Mouse (Mus musculus) liver, embryonic 12.5 days (tissue): ENCODE measurements at regions not wholly inside any gene's neighbourhood (a gene's known extent, or its start where the extent isn't known, plus 50 kb on each side); places are given as distances from the start of the nearest gene placed in this dataset.
"Not testable (repeated sequence)": the region's sequence is repeated elsewhere in the genome, so short reads cannot be mapped to it uniquely, and the experiment has no call there.

Experiments
- ATAC-seq: fragments of 200-750 bp; cut with Nextera tagmentation; 2 replicates; pipeline ENCODE4 v1.8.0; 2017; ENCODE audit warnings: moderate number of reproducible peaks, mild to moderate bottlenecking, moderate library complexity
- H3K27ac ChIP-seq: fragments of 300-500 bp; sonication (generic); 2 replicates; pipeline ENCODE4 v1.5.1; 2016; ENCODE audit warnings: mild to moderate bottlenecking
- H3K27me3 ChIP-seq: fragments of 300-500 bp; sonication (generic); replicated peaks from 2 replicates; pipeline ENCODE4 v1.6.1; 2016; ENCODE audit warnings: mild to moderate bottlenecking, moderate library complexity
- H3K36me3 ChIP-seq: fragments of 300-500 bp; sonication (generic); 2 replicates; pipeline ENCODE4 v1.6.1; 2016; ENCODE audit warnings: mild to moderate bottlenecking, moderate library complexity
- H3K4me1 ChIP-seq: fragments of 300-500 bp; sonication (generic); 2 replicates; pipeline ENCODE4 v1.6.1; 2016
- H3K4me2 ChIP-seq: fragments of 300-500 bp; sonication (generic); 2 replicates; pipeline ENCODE4 v1.6.1; 2016; ENCODE audit warnings: mild to moderate bottlenecking, moderate library complexity
- H3K4me3 ChIP-seq: fragments of 300-500 bp; sonication (generic); 2 replicates; pipeline ENCODE4 v1.5.1; 2016; ENCODE audit warnings: mild to moderate bottlenecking, moderate library complexity
- H3K9ac ChIP-seq: fragments of 300-500 bp; sonication (generic); 2 replicates; pipeline ENCODE4 v1.6.1; 2016; ENCODE audit warnings: mild to moderate bottlenecking, moderate library complexity
- H3K9me3 ChIP-seq: fragments of 300-500 bp; sonication (generic); replicated peaks from 2 replicates; pipeline ENCODE4 v1.6.1; 2016; ENCODE audit warnings: mild to moderate bottlenecking, moderate library complexity
- WGBS: fragments of 180-500 bp; shearing (Covaris S2); methylation state at CpG from one replicate; pipeline ENCODE4 v1.1.7; 2016; ENCODE audit not compliant: insufficient replicate concordance; 5-methylcytosine and 5-hydroxymethylcytosine counted together

DNA sequence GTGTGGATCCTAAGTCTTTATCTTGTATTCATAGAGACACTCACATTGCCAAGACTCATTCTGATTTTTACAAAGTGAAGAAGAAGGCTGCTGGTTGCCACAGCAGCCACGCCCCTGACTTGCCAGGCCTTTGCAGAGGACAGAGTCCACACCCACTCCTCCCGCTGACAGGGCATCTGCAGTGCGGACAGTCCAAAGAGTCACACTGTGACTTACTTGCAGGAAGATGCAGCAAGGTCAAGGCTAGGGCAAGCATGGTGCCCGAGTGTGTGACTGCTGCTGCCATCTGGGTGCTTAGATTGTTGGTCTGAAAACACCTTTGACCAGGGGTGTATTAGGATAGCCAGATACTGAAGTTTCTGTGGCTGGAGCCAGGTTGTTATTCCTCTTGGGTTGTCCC, 252.1 kb downstream of the Fgf9 start:
- no peaks in the 10 kb centered on the region for H3K27me3 ChIP-seq
- no peak for ATAC-seq
- H3K4me2 ChIP-seq = no peak overlapping the region
- H3K9me3 ChIP-seq = no peaks in the 10 kb centered on the region; the same call in 1 of the 2 replicates
- no peak overlapping the region for H3K27ac ChIP-seq
- no peaks in the 10 kb centered on the region for H3K36me3 ChIP-seq
- no peaks in the 10 kb centered on the region for H3K4me1 ChIP-seq
- H3K4me3 ChIP-seq = no peak overlapping the region
- no peak overlapping the region for H3K9ac ChIP-seq
- 53% methylated on average over 4 of the region's 4 CpGs for WGBS

DNA sequence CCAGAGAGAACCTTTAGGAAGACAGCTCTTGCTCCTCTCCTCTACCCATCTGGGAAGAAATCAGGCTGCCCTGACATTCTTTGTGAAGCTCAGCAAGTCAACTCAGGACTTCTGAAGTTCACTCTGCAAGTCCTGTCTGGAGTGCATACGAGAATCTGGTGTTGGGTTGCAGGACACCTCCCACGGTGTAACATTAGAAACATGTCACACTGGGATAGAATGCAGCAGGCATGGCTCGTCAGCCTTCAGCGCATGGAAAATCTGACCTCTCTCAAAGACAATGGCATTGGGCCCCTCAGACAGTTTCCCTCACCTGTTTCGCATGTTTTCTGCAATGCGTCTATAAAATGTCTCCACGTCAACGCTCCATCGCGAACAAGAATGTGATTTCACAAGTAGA, 251.5 kb downstream of the Fgf9 start:
- Histone ChIP-seq H3K36me3 (no peaks in the 10 kb centered on the region), H3K4me1 (no peaks in the 10 kb centered on the region), H3K4me3 (no peak overlapping the region), H3K9me3 (no peaks in the 10 kb centered on the region; the same call in 1 of the 2 replicates), H3K4me2 (no peak overlapping the region), H3K27ac (no peak overlapping the region), H3K27me3 (no peaks in the 10 kb centered on the region), H3K9ac (no peak overlapping the region)
- 85% methylated on average over 10 of the region's 10 CpGs for WGBS
- no peak for ATAC-seq

DNA sequence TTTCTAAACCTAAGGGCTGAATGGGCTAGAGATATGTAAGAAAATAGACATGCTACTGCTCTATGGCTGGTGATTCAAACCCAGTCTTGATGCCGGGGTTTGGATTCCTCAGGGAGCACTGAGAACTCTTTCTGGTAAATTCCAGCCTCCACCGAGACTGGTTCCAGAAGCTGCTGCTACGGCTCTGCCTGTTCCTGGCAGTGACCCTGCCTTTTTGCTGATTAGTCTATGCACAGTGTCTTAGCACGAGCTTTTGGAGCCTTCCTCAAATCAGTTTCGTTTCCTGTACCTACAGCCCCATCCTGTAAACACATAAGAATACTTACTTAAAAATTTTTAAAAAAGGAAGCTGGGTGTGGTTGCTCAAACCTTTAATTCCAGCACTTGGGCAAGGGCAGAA, 250.9 kb downstream of the Fgf9 start:
- H3K9me3 ChIP-seq = no peaks in the 10 kb centered on the region; the same call in 1 of the 2 replicates
- no peak overlapping the region for H3K4me2 ChIP-seq
- no peaks in the 10 kb centered on the region for H3K4me1 ChIP-seq
- H3K27ac ChIP-seq = no peak overlapping the region
- H3K4me3 ChIP-seq = no peak overlapping the region
- no peak for ATAC-seq
- WGBS = 50% methylated on average over 5 of the region's 5 CpGs
- H3K27me3 ChIP-seq = no peaks in the 10 kb centered on the region
- no peaks in the 10 kb centered on the region for H3K36me3 ChIP-seq
- no peak overlapping the region for H3K9ac ChIP-seq

DNA sequence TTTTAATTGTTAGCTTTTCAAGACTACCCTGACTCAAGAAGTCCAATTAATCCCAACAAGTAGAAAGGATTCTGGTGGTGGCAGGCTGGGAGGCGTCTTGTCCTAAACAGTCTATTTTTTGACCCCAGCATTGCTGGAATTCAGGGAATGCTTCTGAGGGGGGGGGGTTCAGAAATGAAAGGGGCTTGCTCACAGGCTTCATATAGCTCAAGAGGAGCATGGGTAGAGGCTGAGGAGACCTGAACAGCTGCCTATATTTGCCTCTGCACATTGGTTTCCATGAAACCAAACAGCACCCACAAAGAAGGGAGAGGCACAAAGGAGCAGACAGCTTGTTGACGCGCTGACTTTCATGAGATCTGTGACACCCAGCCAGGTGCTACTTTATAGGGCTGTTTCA, 247.3 kb downstream of the Fgf9 start:
- Histone ChIP-seq H3K4me2 (no peak overlapping the region), H3K27ac (no peak overlapping the region), H3K4me3 (no peak overlapping the region), H3K4me1 (no peaks in the 10 kb centered on the region), H3K9ac (no peak overlapping the region), H3K9me3 (no peaks in the 10 kb centered on the region), H3K36me3 (no peaks in the 10 kb centered on the region), H3K27me3 (no peaks in the 10 kb centered on the region)
- WGBS = 74% methylated on average over 3 of the region's 3 CpGs
- ATAC-seq = no peak

DNA sequence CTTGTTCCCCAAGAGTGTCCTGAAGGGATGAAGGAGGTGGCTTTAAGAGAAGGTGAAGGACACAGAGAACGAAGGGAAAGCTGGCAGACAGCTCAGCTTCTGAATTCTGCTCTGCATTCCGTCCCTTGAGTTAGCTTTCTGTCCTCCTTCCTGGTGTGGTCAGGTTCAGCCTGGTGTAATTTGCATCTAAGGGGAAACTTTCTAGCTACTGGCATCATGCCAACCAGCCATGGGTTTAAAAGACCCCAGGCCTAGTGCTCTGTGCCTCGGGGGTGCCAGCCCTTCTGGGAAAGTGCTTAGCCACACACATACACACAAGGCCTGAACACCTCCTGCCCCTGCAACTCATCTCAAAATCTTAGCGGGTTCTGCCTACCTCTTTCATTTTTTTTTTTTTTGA, 246.9 kb downstream of the Fgf9 start:
- Histone ChIP-seq H3K9me3 (no peaks in the 10 kb centered on the region), H3K27me3 (no peaks in the 10 kb centered on the region), H3K27ac (no peak overlapping the region), H3K4me1 (no peaks in the 10 kb centered on the region), H3K4me3 (no peak overlapping the region), H3K36me3 (no peaks in the 10 kb centered on the region), H3K9ac (no peak overlapping the region), H3K4me2 (no peak overlapping the region)
- ATAC-seq = no peak
- 53% methylated on average over 4 of the region's 4 CpGs for WGBS

DNA sequence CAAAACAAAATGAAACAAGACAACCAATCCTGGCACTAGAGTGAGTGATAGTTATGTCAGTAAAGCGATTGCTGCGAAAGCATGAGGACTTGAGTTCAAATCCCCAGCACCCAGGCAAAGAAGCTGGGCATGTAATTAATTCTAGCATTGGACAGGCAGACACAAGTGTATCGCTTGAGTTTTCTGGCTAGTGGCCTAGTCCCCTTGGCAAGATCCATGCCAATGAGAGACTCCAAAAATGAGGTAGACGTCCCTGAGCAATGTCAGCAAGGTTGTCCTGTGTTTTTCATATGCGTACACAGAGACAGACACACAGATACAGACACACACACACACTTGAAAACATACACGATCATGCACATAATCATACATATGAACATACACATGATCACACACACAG, 237.3 kb downstream of the Fgf9 start:
- 74% methylated on average over 6 of the region's 6 CpGs for WGBS
- Histone ChIP-seq H3K9ac (no peak overlapping the region), H3K4me3 (no peak overlapping the region), H3K9me3 (no peaks in the 10 kb centered on the region), H3K4me1 (no peaks in the 10 kb centered on the region), H3K36me3 (no peaks in the 10 kb centered on the region), H3K27me3 (no peaks in the 10 kb centered on the region), H3K27ac (no peak overlapping the region), H3K4me2 (no peak overlapping the region)
- no peak for ATAC-seq

DNA sequence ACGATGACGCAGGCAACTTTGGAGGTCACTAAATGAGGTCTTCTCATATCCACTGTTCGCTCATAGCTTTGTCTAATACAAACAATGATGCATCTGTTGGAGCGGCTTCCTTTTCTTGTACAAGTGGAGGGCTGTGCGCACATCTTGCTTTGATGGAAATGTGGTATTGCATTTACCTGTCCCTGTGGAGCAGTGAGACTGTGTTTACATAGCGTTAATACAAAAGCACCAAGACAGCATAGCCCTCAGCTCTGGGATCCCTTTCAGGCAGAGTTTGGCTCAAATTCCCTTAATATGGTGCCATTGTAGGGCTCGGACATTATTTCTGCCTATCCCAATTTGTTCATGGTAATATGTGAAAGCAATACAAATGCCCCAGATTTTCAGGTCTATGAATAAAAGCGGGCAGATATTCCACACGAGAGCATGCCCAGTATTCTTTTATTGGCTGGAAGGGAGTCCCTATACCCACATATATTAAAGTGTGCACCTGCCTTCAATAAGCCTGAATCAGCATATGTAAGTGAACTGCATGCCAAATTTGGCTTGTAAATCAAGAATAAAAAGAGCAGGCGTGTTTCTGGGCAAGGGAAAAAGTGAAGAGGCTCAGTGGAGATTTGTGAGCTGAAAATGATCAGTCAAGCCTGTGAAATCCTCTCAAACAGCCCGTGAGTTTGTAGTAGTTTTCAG, 236.6 kb downstream of the Fgf9 start:
- H3K4me3 ChIP-seq = no peak overlapping the region
- H3K4me2 ChIP-seq = no peak overlapping the region
- H3K36me3 ChIP-seq = no peaks in the 10 kb centered on the region
- ATAC-seq = no peak
- no peaks in the 10 kb centered on the region for H3K27me3 ChIP-seq
- no peaks in the 10 kb centered on the region for H3K9me3 ChIP-seq
- WGBS = 62% methylated on average over 11 of the region's 11 CpGs
- no peak overlapping the region for H3K9ac ChIP-seq
- no peak overlapping the region for H3K27ac ChIP-seq
- no peaks in the 10 kb centered on the region for H3K4me1 ChIP-seq

DNA sequence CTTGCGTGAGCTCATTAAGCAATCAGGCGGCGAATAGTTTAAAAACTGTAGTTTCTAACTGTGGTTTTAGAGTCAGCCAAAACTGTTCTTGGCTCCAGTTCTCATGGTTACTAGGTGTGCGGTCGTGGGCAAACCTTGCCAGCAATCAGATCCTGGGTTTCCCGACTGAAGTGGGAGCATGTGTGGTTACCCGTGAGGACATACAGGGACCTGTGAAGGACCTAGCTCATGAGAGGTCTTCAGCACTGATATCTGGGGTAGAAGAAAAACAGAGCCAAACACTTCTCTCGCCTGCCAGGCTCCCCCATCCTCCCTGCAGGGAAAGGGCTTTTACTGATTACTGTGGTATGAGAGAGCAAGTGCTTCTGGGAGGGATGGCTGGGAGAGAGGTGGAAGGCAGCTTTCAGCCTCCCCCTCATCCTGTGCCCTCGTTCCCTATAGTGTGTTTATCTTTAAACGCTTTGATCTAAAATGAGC, 230.1 kb downstream of the Fgf9 start:
- WGBS = 48% methylated on average over 10 of the region's 10 CpGs
- ATAC-seq = no peak

DNA sequence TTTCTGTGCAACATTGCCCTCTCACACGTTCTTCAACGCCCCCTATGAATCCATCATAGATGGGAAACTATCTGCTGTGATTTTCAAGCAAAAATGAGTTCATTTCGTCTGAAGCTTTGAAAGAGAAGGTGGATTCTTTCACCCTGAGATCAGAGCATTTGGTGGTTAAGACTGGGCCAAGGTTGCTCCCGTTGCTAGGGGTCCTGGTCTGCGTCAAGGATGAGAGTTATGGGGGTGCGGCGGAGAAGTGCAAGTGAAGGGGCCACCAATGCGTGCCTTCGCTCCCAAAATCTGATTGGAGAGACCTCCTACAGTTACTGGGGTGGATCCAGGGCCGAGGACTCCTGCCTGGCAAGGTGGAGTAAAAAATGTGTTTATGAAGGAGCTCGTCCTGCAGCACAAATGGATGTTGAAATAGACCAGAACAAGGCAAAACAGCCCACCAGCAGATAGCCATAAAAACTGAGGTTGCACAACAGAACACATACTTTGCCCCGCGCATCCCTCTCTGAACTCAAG, 215.7 kb downstream of the Fgf9 start:
- Histone ChIP-seq H3K9ac (no peak overlapping the region), H3K9me3 (no peaks in the 10 kb centered on the region), H3K27me3 (no peaks in the 10 kb centered on the region), H3K27ac (no peak overlapping the region), H3K4me1 (no peaks in the 10 kb centered on the region), H3K4me3 (no peak overlapping the region), H3K4me2 (no peak overlapping the region), H3K36me3 (no peaks in the 10 kb centered on the region)
- ATAC-seq = no peak
- WGBS = 66% methylated on average over 13 of the region's 13 CpGs

More for the DNA sequence above, 230.1 kb downstream of the Fgf9 start:
- H3K9ac ChIP-seq = no peak overlapping the region
- H3K9me3 ChIP-seq = no peaks in the 10 kb centered on the region
- H3K27ac ChIP-seq = no peak overlapping the region
- no peak overlapping the region for H3K4me3 ChIP-seq
- no peaks in the 10 kb centered on the region for H3K36me3 ChIP-seq
- H3K4me1 ChIP-seq = no peaks in the 10 kb centered on the region
- H3K27me3 ChIP-seq = no peaks in the 10 kb centered on the region
- H3K4me2 ChIP-seq = no peak overlapping the region

DNA sequence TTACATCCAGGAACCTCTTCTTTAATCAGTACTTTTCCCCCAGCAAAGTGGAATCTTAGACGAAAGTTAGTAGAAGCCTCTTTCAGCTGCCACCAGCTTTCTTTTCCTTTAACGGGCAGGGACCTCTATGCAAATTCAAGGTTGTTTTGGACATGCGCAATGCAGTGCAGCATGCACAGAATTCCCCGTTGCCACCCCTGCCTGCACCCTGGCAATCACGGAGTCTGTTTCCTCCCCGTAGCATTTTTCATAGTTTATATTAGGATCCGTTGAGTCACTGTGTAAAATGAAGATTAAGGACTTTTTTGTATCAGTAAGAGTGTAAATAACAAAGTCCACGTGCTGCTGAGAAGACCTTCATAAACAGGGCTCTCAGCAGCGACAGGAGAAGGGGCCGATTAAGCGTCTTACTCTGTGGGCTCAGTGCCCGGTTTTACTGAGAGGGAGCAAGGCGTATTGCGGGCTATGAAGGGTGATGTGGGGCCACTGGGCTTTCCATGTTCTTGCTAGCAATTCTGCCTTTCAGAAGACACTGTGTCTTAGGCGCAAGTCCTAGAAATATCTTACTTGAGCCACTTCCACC, 212.5 kb downstream of the Fgf9 start:
- 69% methylated on average over 15 of the region's 15 CpGs for WGBS
- H3K4me2 ChIP-seq = no peak overlapping the region

DNA sequence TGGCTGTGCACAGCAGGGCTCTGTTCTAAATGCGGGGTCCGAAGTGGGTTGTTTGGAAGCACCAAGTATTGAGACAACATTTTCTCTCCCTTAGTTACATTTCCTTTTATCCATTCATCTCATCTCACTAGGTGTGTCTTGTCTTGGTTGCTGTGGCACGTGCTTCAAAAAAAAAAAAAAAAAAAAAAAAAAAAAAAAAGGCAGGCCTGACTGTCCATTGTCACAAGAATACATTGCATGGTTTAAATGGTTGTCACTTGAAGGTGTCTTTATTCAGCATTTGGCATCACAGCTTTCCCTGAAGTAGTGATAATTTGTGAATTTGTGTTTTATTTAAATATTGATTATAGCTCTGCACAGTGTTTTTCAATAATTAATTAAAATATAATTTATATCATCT, 211.9 kb downstream of the Fgf9 start:
- H3K4me1 ChIP-seq = no peaks in the 10 kb centered on the region
- no peak overlapping the region for H3K4me2 ChIP-seq
- no peaks in the 10 kb centered on the region for H3K9me3 ChIP-seq
- H3K36me3 ChIP-seq = no peaks in the 10 kb centered on the region
- H3K27me3 ChIP-seq = no peaks in the 10 kb centered on the region
- ATAC-seq = no peak
- WGBS = 65% methylated on average over 3 of the region's 3 CpGs
- H3K27ac ChIP-seq = no peak overlapping the region
- H3K4me3 ChIP-seq = no peak overlapping the region
- H3K9ac ChIP-seq = no peak overlapping the region

More for the DNA sequence above, 212.5 kb downstream of the Fgf9 start:
- no peaks in the 10 kb centered on the region for H3K36me3 ChIP-seq
- no peak for ATAC-seq
- no peak overlapping the region for H3K4me3 ChIP-seq
- H3K9me3 ChIP-seq = no peaks in the 10 kb centered on the region
- no peak overlapping the region for H3K9ac ChIP-seq
- no peak overlapping the region for H3K27ac ChIP-seq
- H3K4me1 ChIP-seq = no peaks in the 10 kb centered on the region
- no peaks in the 10 kb centered on the region for H3K27me3 ChIP-seq

DNA sequence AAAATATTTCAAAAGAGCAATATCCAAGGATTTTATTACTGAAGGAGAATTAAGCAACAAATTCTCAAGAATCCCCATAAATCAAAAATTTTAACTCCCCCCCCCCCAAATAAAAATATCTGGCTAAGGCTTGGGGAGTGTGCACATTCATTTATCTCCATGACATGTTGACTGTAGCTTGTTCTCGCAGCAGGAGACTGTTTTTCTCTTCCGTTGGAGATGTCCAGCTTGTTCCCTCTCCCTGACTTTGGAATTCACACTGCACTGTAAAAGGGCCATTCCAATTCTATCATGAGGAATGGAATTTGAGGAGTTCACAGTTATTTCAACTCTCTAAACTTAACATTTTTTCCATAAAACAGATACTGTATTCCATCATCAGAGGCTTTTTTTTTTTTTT, 204.1 kb downstream of the Fgf9 start:
- H3K9me3 ChIP-seq, H3K9ac ChIP-seq, H3K4me3 ChIP-seq, H3K27ac ChIP-seq, H3K27me3 ChIP-seq, H3K36me3 ChIP-seq, H3K4me1 ChIP-seq, ATAC-seq, H3K4me2 ChIP-seq: not testable (repeated sequence)
- WGBS = 65% methylated on average over 2 of the region's 2 CpGs
